Mouse (Mus musculus) myocyte (in vitro differentiated cells): Measurements from ENCODE around the gene Gm572.

Source experiments
- E2F4 ChIP-seq: IDR thresholded peaks from one replicate; pipeline ENCODE4 v1.6.1; 2011; ENCODE audit warnings: mild to moderate bottlenecking, control low read depth, moderate library complexity; ENCODE audit not compliant: insufficient read depth
- MYOD1 ChIP-seq, 3 experiments: IDR thresholded peaks; one replicate each; pipeline ENCODE4 v1.6.1; 2011; ENCODE audit warnings: control low read depth in 2 of 3, low read depth in 2 of 3, mild to moderate bottlenecking in 2 of 3, moderate library complexity in 1 of 3; ENCODE audit not compliant: insufficient read length in 2 of 3, control insufficient read depth in 1 of 3
- MYOG ChIP-seq, 3 experiments: IDR thresholded peaks; one replicate each; pipeline ENCODE4 v1.6.1; 2011; ENCODE audit warnings: control low read depth in 2 of 3, low read depth in 2 of 3, mild to moderate bottlenecking in 2 of 3; ENCODE audit not compliant: insufficient read length in 2 of 3, control insufficient read depth in 1 of 3, insufficient read depth in 1 of 3
- POLR2A ChIP-seq: IDR thresholded peaks from one replicate; pipeline ENCODE4 v1.6.1; 2011; ENCODE audit warnings: low read depth, mild to moderate bottlenecking, control low read depth, moderate library complexity; ENCODE audit not compliant: insufficient read length
- POLR2AphosphoS2 ChIP-seq: IDR thresholded peaks from one replicate; pipeline ENCODE4 v1.6.1; 2011; ENCODE audit warnings: low read depth, control low read depth; ENCODE audit not compliant: insufficient read length
- TCF12 ChIP-seq: IDR thresholded peaks from one replicate; pipeline ENCODE4 v1.6.1; 2011; ENCODE audit warnings: mild to moderate bottlenecking, control low read depth; ENCODE audit not compliant: poor library complexity, insufficient read depth, severe bottlenecking
- USF1 ChIP-seq: IDR thresholded peaks from one replicate; pipeline ENCODE4 v1.6.1; 2011; ENCODE audit warnings: low read depth, mild to moderate bottlenecking, control low read depth, moderate library complexity

GRCm38 (mm10) chr4:148625756-148626622 lies 17.1 kb upstream of the Gm572 start:
- TF ChIP-seq POLR2A (no peak), USF1 (no peak), MYOD1 (IDR thresholded peaks at IDR 0.05; ENCODE audit: control insufficient read depth in 1 of 3, insufficient read length in 2 of 3, low read depth in 2 of 3) (no peak), E2F4 (no peak), MYOG (IDR thresholded peaks at IDR 0.05; ENCODE audit: control insufficient read depth in 1 of 3, insufficient read depth in 1 of 3, insufficient read length in 2 of 3, low read depth in 2 of 3) (no peak), TCF12 (no peak), POLR2AphosphoS2 (no peak)
